Mouse (Mus musculus): ENCODE data around the gene 5730522E02Rik.

DNA sequence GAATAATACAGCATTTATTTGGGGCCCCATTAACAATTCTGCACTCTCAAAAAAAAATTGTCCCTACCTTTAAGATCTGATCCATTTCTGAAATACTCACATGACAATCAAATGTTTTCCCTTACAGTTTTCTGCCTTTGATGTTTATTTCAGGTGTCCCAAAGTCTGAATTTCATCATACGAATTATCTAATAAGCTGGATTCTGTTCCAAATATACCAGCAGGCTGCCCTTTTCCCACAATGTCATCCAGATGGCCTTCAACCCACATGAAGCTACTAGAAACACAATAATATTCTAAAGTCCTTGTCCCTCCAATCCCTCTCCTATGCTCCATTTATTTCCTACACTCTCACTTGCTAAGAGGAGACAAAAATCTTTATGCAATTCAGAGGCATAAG lies 372.1 kb downstream of the 5730522E02Rik start:
- TF ChIP-seq CTCF (IDR thresholded peaks at IDR 0.05; ENCODE audit: extremely low read depth, insufficient read depth, insufficient read length, insufficient replicate concordance) (no peak), POLR2A (IDR thresholded peaks at IDR 0.05; ENCODE audit: low read depth, low read length) (no peak)
